In genomic region chr16:49196290-49196689, GRCm38 (mm10) we compare ENCODE assay signal across 20 mouse cellular contexts.
DNase-seq lines count a peak whose midpoint lies in the region; ATAC-seq and TF ChIP-seq lines count a peak whose summit lies in the region.
"Had no signal": no experiment of that assay in that cellular context is flagged by ENCODE, and none has a peak within 500 bp of the region (broad histone marks: within the 10 kb centered on the region; RNA-seq: fewer than 3 reads in every experiment).

No protein-coding gene starts in this region.

- TF ChIP-seq CTCF in midbrain, postnatal 0 days (IDR thresholded peaks at IDR 0.05): peak; percentile 60

- no peaks in the 10 kb centered on the region for H3K9me3 ChIP-seq in hindbrain, embryonic 11.5 days (ENCODE audit: control insufficient read depth, low read length)
- H3K9me3 ChIP-seq in hindbrain, embryonic 14.5 days (ENCODE audit: control insufficient read depth, low read length): no peaks in the 10 kb centered on the region
- H3K9me3 ChIP-seq in midbrain, postnatal 0 days (ENCODE audit: low read length): no peaks in the 10 kb centered on the region
- H3K9me3 ChIP-seq in midbrain, embryonic 15.5 days: no peaks in the 10 kb centered on the region
- H3K9me3 ChIP-seq: forebrain, embryonic 15.5 days; heart, embryonic 12.5 days; liver, embryonic 12.5 days; megakaryocyte, embryonic 14.5 days had no signal

- no peak overlapping the region for H3K9ac ChIP-seq in hindbrain, embryonic 11.5 days (ENCODE audit: low read depth, low read length)
- no peak overlapping the region for H3K9ac ChIP-seq in hindbrain, embryonic 14.5 days
- H3K9ac ChIP-seq in midbrain, postnatal 0 days (replicated peaks; ENCODE audit: low read length, poor library complexity, severe bottlenecking): no peak overlapping the region
- no peak overlapping the region for H3K9ac ChIP-seq in midbrain, embryonic 15.5 days
- H3K9ac ChIP-seq: forebrain, embryonic 15.5 days; heart, embryonic 12.5 days; liver, embryonic 12.5 days had no signal

- no peaks in the 10 kb centered on the region for H3K27me3 ChIP-seq in hindbrain, embryonic 11.5 days (ENCODE audit: control insufficient read depth, insufficient read depth, low read length)
- H3K27me3 ChIP-seq in hindbrain, embryonic 14.5 days (ENCODE audit: control insufficient read depth, insufficient read depth, low read length): no peaks in the 10 kb centered on the region
- H3K27me3 ChIP-seq in midbrain, postnatal 0 days (ENCODE audit: insufficient read depth, low read length): no peaks in the 10 kb centered on the region
- H3K27me3 ChIP-seq in midbrain, embryonic 15.5 days (replicated peaks): no peaks in the 10 kb centered on the region
- H3K27me3 ChIP-seq: forebrain, embryonic 15.5 days; heart, embryonic 12.5 days; liver, embryonic 12.5 days; megakaryocyte, embryonic 14.5 days had no signal

- no peaks in the 10 kb centered on the region for H3K36me3 ChIP-seq in hindbrain, embryonic 11.5 days (ENCODE audit: control insufficient read depth, insufficient read depth, low read length)
- H3K36me3 ChIP-seq in hindbrain, embryonic 14.5 days (replicated peaks; ENCODE audit: control insufficient read depth, insufficient read depth): no peaks in the 10 kb centered on the region
- H3K36me3 ChIP-seq in midbrain, postnatal 0 days (ENCODE audit: insufficient read depth, low read length): no peaks in the 10 kb centered on the region
- H3K36me3 ChIP-seq in midbrain, embryonic 15.5 days (replicated peaks): no peaks in the 10 kb centered on the region
- H3K36me3 ChIP-seq: forebrain, embryonic 15.5 days; heart, embryonic 12.5 days; liver, embryonic 12.5 days had no signal

- H3K27ac ChIP-seq in hindbrain, embryonic 11.5 days (ENCODE audit: low read depth, low read length): no peak overlapping the region
- H3K27ac ChIP-seq in hindbrain, embryonic 14.5 days: no peak overlapping the region
- no peak overlapping the region for H3K27ac ChIP-seq in midbrain, postnatal 0 days (ENCODE audit: low read depth, low read length)
- no peak overlapping the region for H3K27ac ChIP-seq in midbrain, embryonic 15.5 days
- H3K27ac ChIP-seq: forebrain, embryonic 15.5 days; liver, embryonic 12.5 days had no signal

- no peak for ATAC-seq in hindbrain, embryonic 11.5 days (ENCODE audit: low FRiP score)
- no peak for ATAC-seq in hindbrain, embryonic 14.5 days (ENCODE audit: low FRiP score)
- no peak for ATAC-seq in midbrain, postnatal 0 days (ENCODE audit: low FRiP score)
- no peak for ATAC-seq in midbrain, embryonic 15.5 days (replicated peaks)
- ATAC-seq: forebrain, embryonic 15.5 days; intestine, embryonic 16.5 days; liver, embryonic 12.5 days; lung, postnatal 0 days had no signal

- H3K4me3 ChIP-seq in hindbrain, embryonic 11.5 days (ENCODE audit: low read depth, low read length): no peak overlapping the region
- H3K4me3 ChIP-seq in hindbrain, embryonic 14.5 days (replicated peaks; ENCODE audit: low read length): no peak overlapping the region
- no peak overlapping the region for H3K4me3 ChIP-seq in midbrain, postnatal 0 days (ENCODE audit: low read depth, low read length)
- H3K4me3 ChIP-seq in midbrain, embryonic 15.5 days: no peak overlapping the region
- H3K4me3 ChIP-seq: forebrain, embryonic 15.5 days; heart, embryonic 12.5 days; liver, embryonic 12.5 days; megakaryocyte, embryonic 14.5 days; myocyte had no signal

- H3K4me2 ChIP-seq in hindbrain, embryonic 11.5 days (replicated peaks; ENCODE audit: low read depth, low read length): no peak overlapping the region
- no peak overlapping the region for H3K4me2 ChIP-seq in hindbrain, embryonic 14.5 days (replicated peaks)
- no peak overlapping the region for H3K4me2 ChIP-seq in midbrain, postnatal 0 days (ENCODE audit: low read depth, low read length, poor library complexity, severe bottlenecking)
- H3K4me2 ChIP-seq in midbrain, embryonic 15.5 days: no peak overlapping the region
- H3K4me2 ChIP-seq: forebrain, embryonic 15.5 days; heart, embryonic 12.5 days; liver, embryonic 12.5 days had no signal

- WGBS in hindbrain, embryonic 11.5 days: 53% methylated on average over 3 of the region's 3 CpGs
- WGBS in hindbrain, embryonic 14.5 days: 71% methylated on average over 3 of the region's 3 CpGs
- 53% methylated on average over 3 of the region's 3 CpGs for WGBS in midbrain, postnatal 0 days
- WGBS in midbrain, embryonic 15.5 days: 60% methylated on average over 3 of the region's 3 CpGs

- H3K4me1 ChIP-seq in hindbrain, embryonic 11.5 days (replicated peaks; ENCODE audit: control insufficient read depth, insufficient read depth, low read length): no peaks in the 10 kb centered on the region
- 0 out of 2 replicates have a peak, but pooled peaks cover 2% of the 10 kb centered on the region for H3K4me1 ChIP-seq in hindbrain, embryonic 14.5 days (replicated peaks; ENCODE audit: control insufficient read depth, insufficient read depth, low read length)
- no peaks in the 10 kb centered on the region for H3K4me1 ChIP-seq in midbrain, postnatal 0 days (ENCODE audit: insufficient read depth, low read length)
- H3K4me1 ChIP-seq in midbrain, embryonic 15.5 days: no peaks in the 10 kb centered on the region
- H3K4me1 ChIP-seq: heart, embryonic 12.5 days; liver, embryonic 12.5 days had no signal

- peak; percentile 9 for DNase-seq in hindbrain, embryonic 11.5 days (ENCODE audit: low spot score)
- DNase-seq in hindbrain, embryonic 14.5 days (ENCODE audit: low spot score): no peak
- DNase-seq in midbrain, postnatal 0 days (ENCODE audit: low spot score): peak; percentile 19
- peak; percentile 4 for DNase-seq in R1 (ENCODE audit: low read depth, low spot score)
- DNase-seq in urinary bladder, postnatal 36 days (ENCODE audit: low spot score in 2 of 2): no peak
- DNase-seq in spleen, postnatal 4 days (ENCODE audit: low spot score in 2 of 2): no peak
- DNase-seq: adrenal gland, postnatal 36 days; gastrocnemius, postnatal 25 days; kidney, postnatal 14 days; right cerebral cortex, adult 18-20 months; spleen, adult 18-20 months; thymus, postnatal 25 days had no signal

Comparison
In these comparisons a context has a peak if more than half of its experiments do, and no peak if none do; other contexts are left out.
1. DNase-seq: peak in hindbrain, embryonic 11.5 days (single experiment), midbrain, postnatal 0 days (single experiment) and R1 (single experiment); none in hindbrain, embryonic 14.5 days (single experiment), urinary bladder, postnatal 36 days (0 of 2) and spleen, postnatal 4 days (0 of 2).